12 mouse cellular contexts compared by ENCODE assay signal in the genomic region with DNA sequence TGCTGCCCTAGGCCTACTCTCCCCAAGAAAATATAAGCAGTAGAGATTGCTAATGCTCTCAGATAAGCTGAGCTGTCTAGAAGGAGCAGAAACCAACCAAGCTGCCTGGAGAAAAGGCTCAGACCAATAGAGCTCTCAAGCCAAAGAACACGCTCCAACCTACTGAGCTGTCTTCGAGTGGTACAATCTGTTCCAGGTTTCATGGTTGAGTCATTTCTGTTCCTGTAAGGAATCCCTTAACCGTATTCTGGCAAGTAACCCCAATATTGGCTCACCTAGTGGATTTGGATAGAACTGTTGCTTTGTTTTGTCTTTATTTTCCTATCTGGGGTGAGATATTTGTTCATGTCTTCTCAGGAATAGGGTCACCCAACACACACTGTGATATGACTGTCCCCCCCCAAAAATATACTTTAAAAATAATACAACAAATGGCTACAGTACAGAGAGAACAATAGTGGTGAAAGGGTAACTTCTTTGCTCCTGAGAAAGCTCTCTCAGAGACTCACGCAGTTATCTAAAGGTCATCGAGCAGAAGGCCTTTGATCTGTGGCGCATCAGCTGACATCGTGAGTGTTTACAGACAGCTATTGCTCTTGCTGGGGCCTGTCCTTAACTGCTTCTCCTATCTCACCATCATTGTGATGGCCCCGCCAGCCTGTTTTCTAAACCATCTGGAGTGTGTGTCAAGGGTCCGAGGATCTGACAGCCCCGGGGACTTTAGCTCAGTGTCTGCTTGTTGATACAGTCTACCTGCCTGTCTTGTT. TPM values are rescaled to one million over a fixed set of nuclear protein-coding genes. Genes with fewer than 3 reads are reported as not detected.
DNase-seq lines count a peak whose midpoint lies in the region; ATAC-seq lines count a peak whose summit lies in the region.
"Had no signal": no experiment of that assay in that cellular context is flagged by ENCODE, and none has a peak within 500 bp of the region (broad histone marks: within the 10 kb centered on the region; RNA-seq: fewer than 3 reads in every experiment).

No protein-coding gene starts in this region.

- H3K9ac ChIP-seq in liver, embryonic 11.5 days (ENCODE audit: low read depth, low read length), result no peak overlapping the region
- H3K9ac ChIP-seq: forebrain, embryonic 12.5 days; hindbrain, embryonic 15.5 days; midbrain, embryonic 12.5 days had no signal

- no peaks in the 10 kb centered on the region for H3K36me3 ChIP-seq in liver, embryonic 11.5 days (ENCODE audit: control insufficient read depth, insufficient read depth, low read length)
- H3K36me3 ChIP-seq: forebrain, embryonic 12.5 days; hindbrain, embryonic 15.5 days; midbrain, embryonic 12.5 days had no signal

- no peaks in the 10 kb centered on the region for H3K9me3 ChIP-seq in liver, embryonic 11.5 days (ENCODE audit: control insufficient read depth, low read length)
- H3K9me3 ChIP-seq: forebrain, embryonic 12.5 days; hindbrain, embryonic 15.5 days; midbrain, embryonic 12.5 days had no signal

- H3K4me1 ChIP-seq in liver, embryonic 11.5 days (replicated peaks; ENCODE audit: control insufficient read depth, insufficient read depth, low read length), result no peaks in the 10 kb centered on the region
- H3K4me1 ChIP-seq: forebrain, embryonic 12.5 days; hindbrain, embryonic 15.5 days; midbrain, embryonic 12.5 days had no signal

- H3K27ac ChIP-seq in liver, embryonic 11.5 days (ENCODE audit: low read depth, low read length), result no peak overlapping the region
- H3K27ac ChIP-seq: forebrain, embryonic 12.5 days; hindbrain, embryonic 15.5 days; midbrain, embryonic 12.5 days had no signal

- H3K4me2 ChIP-seq in liver, embryonic 11.5 days, result no peak overlapping the region
- H3K4me2 ChIP-seq: forebrain, embryonic 12.5 days; hindbrain, embryonic 15.5 days; midbrain, embryonic 12.5 days had no signal

- WGBS in liver, embryonic 11.5 days, result 59% methylated on average over 10 of the region's 10 CpGs

- peak; percentile 3 for DNase-seq in testis, postnatal 14 days (ENCODE audit: low spot score)
- no peak for DNase-seq in testis, postnatal 10 days (ENCODE audit: low spot score)
- peak; percentile 42 for DNase-seq in embryo, embryonic 9.5 days (ENCODE audit: extremely low spot score)
- DNase-seq in liver, embryonic 11.5 days (ENCODE audit: low spot score), result no peak
- no peak for DNase-seq in frontal cortex, postnatal 25 days (ENCODE audit: low spot score in 2 of 2)
- no peak for DNase-seq in left cerebral cortex, postnatal 4 days
- no peak for DNase-seq in cerebellum, postnatal 14 days
- DNase-seq: cerebellum, adult 11 months; gastrocnemius, postnatal 10 days had no signal

- peak; percentile 31; the same call in 1 of the 2 replicates for ATAC-seq in liver, embryonic 11.5 days (replicated peaks; ENCODE audit: low FRiP score)

- H3K4me3 ChIP-seq in liver, embryonic 11.5 days (ENCODE audit: low read depth, low read length), result no peak overlapping the region
- H3K4me3 ChIP-seq: forebrain, embryonic 12.5 days; hindbrain, embryonic 15.5 days; midbrain, embryonic 12.5 days had no signal

- intact Hi-C loops in left cerebral cortex, postnatal 4 days (cut with DNase I), result no loop called here

- H3K27me3 ChIP-seq in liver, embryonic 11.5 days (replicated peaks; ENCODE audit: control insufficient read depth, insufficient read depth, low read length), result no peaks in the 10 kb centered on the region
- H3K27me3 ChIP-seq: forebrain, embryonic 12.5 days; hindbrain, embryonic 15.5 days; midbrain, embryonic 12.5 days had no signal

RNA-seq across cellular contexts. Expression of a gene that starts 8.1 kb away (rescaled TPM):
- polyA plus RNA-seq in liver, embryonic 11.5 days (2014; fragmentation: Nextera tagmentation; extraction: Ambion mirVana), result 13.3 and 17.8 TPM in 2 replicates
- total RNA-seq in left cerebral cortex, postnatal 4 days (2021), result 10 to 100 TPM; 64.1 to 69.4 TPM

RNA-seq across cellular contexts. Expression of a gene that starts 24.5 kb away (rescaled TPM):
- 109 and 115 TPM in 2 replicates for polyA plus RNA-seq in liver, embryonic 11.5 days (2014; fragmentation: Nextera tagmentation; extraction: Ambion mirVana)
- 10 to 100 TPM; 40.1 to 49.3 TPM for total RNA-seq in left cerebral cortex, postnatal 4 days (2021)

Comparison
In these comparisons a context has a peak if more than half of its experiments do, and no peak if none do; other contexts are left out.
1. DNase-seq: peak in testis, postnatal 14 days (single experiment) and embryo, embryonic 9.5 days (single experiment); none in testis, postnatal 10 days (single experiment), liver, embryonic 11.5 days (single experiment), frontal cortex, postnatal 25 days (0 of 2), left cerebral cortex, postnatal 4 days (single experiment) and cerebellum, postnatal 14 days (0 of 2).